Mouse (Mus musculus) ovary, adult 18-20 months (tissue): Measurements from ENCODE around the gene Rpl5.
"Not testable (repeated sequence)": the region's sequence is repeated elsewhere in the genome, so short reads cannot be mapped to it uniquely, and the experiment has no call there.

Source experiments
- DNase-seq: peaks from one replicate; pipeline ENCODE4 v3.0.0; 2022; ENCODE audit warnings: low spot score, mixed read lengths

Rpl5 gene

DNA sequence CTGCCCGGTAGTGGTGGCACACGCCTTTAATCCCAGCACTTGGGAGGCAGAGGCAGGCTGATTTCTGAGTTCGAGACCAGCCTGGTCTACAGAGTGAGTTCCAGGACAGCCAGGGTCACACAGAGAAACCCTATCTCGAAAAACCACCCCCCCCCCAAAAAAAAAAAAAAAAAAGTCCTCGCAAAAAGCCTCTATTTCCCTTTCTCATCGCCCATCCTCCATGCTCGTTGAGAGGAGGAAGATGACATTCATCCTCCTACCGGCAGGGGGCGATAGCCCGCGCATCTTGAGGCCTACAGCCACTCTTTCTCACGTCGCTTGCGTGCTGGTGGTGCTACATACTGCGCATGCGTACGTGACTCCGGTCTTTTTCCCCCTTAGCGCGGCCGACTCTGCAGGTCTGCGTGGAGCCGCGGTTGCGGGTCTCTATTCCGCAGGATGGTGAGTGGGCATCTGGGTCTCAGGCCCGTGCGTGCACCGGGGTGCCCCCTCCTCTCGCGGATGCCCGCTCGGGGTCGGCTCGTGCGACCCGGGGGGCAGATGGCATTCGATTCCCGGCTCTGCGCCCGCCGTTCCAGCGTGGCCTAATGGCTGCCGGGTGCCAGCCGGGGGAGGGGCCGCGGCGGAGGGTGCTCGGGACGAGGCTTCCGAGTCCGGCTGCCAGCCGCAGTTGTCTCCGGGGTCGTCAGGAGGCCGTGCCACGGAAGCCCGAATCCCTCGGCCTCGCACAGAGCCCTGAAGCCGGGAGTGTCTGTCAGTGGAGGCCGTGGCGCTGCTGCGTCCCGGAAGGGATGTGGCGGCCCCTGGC is at the start of gene Rpl5:
Gene Rpl5, plus strand, starts transcription at position 297 of the 808 bp plus-strand sequence.
- peak; percentile 88 for DNase-seq

DNA sequence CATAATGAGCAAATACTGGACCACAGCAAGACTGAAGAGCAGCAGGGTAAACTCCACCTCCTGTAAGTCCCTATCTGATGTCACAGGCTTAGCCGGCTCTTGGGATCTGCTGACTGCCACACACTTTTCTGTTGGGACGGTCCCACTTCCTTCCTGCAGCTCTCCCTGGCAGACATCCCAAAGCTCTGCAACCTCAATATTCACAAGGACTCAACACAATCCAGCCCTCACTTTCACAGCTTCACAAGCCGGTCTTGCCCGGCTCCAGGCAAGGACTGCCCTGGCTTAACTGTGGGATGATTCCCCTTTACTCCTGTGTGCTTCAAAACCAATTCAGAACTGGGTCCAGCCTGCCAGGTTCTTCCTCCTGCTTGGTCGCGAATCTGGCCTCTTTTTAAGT is 46.5 kb upstream of the Rpl5 start:
- no peak for DNase-seq

DNA sequence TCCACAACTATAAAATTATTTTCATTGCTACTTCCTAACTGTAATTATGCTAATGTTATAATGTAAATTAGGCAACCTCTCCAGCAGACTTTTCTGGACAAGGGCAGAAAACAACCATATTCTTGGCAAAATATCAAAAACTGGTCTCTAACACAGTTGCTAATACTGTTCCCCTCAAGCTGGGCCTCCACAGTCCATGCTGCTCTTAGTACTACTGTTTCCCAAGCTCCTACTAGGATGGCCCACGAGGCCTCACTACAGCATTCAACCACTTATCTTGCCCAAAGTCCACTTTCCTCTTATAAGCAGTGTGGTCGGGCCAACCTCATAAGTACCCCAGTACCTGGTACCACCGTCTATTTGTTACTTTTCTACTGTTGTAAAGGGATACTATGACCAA is 45.7 kb upstream of the Rpl5 start:
- no peak for DNase-seq

DNA sequence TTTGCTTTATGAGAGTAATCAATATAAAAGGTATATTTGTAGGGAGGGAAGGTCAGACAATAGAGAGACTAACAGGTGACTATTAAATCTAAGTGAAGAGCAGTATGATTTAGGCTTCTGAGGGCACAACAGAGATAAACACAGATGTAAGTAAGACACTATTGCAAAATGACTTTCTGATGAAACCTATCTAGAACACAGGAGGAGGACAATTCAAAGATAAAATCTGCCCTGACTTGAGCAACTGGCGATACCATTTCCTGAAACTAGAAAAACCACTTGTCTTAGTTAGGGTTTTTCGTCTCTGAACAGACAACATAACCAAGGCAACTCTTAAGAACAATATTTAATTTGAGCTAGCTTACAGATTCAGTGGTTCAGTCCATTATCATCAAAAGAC is 44.8 kb upstream of the Rpl5 start:
- no peak for DNase-seq

DNA sequence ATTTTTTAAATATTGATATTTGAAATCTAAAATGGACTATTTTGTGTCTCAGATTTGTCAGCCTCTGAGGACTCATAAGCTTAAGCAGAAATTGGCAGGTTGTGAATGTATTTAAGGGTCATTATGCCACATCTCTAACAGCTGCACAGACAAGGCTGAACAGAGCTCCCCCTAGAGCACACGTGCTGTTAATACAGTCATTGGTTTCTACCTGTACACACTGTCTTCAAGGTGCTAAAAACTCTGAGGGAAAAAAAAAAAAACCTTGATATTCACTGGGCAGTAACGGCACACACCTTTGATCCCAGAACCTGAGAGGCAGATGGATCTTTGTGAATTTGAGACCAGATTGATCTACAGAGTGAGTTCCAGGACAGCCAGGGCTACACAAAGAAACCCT is 41.3 kb upstream of the Rpl5 start:
- no peak for DNase-seq

DNA sequence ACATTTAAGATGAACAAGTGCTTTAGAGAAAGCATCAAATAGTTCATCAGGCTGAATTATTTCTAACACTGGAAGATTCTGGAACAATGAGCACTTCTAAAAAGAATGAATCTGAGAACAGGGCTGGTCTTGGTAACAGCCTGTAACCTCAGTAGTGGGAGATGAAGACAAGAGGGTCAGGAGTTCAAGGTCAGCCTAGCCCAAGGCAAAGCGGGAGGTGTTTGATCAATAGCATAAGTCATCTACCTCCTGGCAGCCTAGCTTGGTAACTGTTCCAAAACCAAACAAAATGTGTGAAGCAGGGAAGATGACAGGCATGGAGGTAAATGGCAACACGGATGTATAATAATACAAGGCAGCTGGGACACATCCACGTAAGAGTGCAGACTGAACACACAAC is 36.3 kb upstream of the Rpl5 start:
- no peak for DNase-seq

DNA sequence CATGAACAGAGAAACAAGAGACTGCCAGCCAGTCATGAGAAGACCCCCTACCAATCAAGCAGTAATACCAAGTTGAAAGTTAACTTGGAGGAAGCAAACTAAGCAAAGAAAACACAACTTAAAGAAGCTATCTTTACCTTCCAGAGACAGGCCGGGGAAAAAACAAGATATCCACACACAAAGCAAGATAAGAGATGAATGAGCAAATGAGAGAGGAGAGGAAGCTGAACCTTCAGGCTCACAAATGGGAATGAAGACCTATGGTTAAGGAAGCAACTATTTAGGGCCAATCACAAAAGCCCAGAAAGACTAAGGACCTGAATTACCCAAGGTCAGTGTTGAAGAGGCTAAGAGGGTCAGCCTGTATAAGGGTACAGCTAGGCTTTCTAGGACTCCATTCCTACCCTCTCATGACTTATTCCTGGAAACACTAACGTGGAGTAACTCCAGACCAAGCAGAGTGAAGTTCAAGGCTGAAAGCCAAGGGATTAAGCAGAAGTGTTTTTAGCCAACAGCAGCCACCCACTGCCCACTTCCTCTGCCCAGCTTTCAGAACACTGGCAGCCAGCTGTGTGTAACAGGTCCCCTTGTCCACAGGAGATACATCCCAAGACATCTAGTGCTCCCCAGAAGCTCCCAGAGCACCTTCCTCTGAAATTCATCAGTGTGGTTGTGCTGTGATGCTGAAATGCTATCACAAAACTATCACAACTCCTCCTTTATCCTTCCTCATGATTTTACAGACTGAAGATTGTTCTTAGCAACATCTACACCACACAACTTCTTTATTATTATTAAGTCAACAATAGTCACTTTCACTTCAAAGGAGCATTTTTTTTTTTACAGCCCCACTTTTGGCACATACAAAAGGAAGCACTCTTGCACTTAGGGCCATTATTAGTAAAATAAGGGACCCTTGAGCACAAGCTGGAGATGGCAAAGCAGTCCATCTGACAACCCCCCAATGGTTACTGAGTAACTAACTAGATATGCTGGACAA is 33.9 kb upstream of the Rpl5 start:
- peak; percentile 3 for DNase-seq

DNA sequence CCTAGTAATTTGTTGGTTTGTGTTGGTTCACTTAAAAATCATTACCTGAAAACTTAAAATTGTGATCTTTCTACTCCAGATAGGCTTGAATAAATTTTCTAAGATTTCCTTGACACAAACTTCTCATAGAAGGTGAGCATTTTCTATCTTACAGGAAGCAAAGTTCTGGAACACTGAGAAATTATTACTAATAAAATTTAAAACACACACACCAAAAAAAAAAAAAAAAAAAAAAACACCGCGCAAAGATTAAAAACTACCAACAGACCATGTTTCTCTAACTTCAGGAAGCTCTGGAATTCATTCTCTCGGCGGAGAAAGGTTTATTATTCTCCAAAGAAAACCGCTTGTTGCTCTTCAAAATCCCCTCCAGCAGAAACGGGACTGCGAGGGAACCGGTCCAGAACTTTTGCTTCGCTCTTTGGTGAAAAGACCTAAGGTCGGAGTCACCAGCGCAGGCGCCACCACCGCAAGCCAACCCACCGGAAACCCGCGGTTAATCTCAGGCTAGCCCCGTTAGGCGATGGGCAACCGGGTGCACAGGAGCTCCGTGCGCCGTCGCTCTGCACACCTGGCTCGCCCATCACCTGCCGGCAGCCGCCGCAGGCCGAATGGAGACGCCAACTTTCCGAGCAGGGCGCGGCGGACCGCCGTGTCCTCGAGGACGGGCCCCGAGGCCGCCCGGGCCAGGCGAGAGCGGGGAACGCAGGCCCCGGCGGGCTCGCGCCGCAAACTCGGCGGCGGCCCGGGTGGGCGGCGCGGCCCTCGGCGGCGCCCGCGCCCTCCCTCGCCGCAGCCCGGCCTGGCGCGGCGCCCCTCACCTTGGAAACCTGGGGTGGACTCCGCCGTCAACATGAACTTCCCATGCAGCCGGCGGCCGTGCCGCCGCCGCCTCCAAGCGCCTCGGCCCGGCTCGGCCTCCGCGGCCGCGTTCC is 32.1 kb upstream of the Rpl5 start:
- peak; percentile 41 for DNase-seq

DNA sequence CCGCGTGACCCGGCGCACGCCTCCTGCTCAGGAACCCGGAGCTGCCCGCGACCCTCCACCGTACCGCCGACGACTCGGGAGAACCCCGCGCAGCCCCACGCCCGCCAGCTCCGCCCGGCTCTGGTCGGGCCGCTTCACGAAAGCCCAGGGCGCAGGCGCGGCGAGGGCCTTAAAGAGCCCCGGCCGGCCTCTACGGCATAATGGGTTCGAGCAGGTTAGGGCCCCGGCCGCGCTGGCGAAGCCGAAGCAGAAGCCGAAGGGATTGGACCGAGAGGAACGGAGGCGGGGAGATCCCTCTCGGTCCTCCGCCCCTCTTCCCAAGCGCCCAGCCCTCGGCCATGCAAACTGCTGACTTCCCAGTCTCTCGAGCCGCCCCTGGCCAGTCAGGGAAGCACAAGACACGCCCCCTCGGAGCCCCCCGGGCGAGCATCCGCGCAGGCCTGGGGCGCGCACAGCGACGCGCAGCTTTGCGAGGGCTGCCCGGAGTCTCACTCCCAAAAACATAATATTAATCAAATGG is 31.3 kb upstream of the Rpl5 start:
- peak; percentile 95 for DNase-seq

DNA sequence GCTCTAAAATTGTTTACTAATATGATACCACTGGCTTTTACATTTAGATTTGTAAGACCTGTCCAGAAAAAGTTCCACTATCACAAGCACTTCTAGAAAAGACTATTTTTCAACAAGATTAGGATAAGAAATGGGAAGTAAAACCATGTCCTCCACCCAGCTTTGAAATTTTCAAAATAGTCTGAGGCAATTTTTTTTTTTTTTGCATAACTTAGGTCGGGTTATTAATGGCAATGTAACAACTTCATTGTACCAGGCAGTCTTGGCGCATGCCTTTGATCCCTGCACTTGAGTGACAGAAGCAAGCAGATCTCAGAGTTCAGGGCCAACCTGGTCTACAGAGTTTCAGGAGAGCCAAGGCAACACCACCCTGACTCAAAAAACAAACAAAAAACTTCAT is 30.6 kb upstream of the Rpl5 start:
- no peak for DNase-seq

DNA sequence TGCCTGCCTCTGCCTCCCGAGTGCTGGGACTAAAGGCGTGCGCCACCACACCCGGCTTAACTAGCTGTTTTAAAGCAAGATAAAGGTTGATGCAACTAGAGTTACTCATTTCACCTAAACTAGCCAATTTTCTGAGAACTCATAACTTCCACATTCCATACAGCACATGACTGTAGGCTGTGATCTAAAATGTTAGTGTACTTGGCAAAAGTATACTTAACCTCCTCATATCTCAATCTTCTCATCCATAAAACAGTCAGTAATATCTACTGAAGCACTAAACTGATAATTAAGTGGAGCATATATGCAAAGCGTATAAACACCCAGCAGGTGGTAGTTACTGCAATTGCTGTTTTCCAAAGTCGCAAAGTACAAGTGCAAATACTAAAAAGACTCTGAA is 27.0 kb upstream of the Rpl5 start:
- DNase-seq: no peak

DNA sequence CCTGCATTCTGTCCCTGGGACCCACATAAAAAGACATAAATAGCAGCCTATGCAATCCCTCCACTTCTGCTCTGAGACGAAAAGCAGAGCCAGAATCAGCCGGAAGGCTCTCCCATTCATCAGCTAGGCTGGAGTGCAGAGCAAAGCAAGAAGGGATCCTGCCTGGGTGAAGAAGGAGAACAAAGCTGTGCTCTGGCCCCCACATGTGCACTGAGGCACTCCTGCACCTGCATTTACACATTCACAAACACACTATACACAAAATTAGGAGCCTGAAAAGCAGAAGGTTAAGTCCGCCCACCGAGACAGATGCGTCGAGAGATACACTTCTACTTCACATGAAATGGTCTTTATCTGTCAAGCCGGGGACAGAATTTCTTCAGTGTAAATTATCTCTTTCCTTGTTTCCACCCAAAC is 26.4 kb upstream of the Rpl5 start:
- no peak for DNase-seq

DNA sequence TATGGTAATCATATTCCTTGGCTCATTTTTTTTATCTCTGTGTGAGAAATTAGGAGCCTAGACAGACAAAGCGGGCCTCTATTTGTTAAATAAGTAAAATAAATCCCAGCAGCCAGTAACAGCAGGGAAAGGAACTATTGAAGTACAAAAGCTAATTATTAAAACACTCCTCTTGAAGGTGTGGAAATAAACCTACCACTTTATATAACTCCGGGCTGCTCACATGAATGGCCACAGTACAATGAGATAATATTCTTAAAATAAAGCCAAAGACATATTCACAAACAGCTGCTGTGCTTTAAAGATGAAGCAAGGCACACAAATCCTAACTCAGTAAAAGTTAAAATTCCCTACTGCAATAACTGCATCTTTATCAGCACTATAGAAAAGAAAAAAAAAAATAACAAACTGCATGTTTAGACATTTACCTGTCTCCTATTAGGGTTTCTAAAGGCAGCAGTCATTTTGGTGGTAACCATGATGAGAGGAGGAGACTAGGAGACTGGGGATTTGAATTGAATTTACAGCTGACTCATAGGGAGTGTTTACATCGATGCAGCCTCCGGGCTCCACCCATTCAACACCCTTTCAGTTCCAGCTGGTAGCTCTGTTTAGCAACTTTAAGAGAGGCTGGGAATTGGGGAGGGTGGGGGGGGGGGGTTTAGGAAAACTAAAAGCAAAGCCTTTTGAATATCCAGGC is 25.6 kb upstream of the Rpl5 start, which contains the start of gene Evi5:
Gene Evi5, minus strand, starts transcription at position 547 of the 700 bp plus-strand sequence.
- DNase-seq: no peak

DNA sequence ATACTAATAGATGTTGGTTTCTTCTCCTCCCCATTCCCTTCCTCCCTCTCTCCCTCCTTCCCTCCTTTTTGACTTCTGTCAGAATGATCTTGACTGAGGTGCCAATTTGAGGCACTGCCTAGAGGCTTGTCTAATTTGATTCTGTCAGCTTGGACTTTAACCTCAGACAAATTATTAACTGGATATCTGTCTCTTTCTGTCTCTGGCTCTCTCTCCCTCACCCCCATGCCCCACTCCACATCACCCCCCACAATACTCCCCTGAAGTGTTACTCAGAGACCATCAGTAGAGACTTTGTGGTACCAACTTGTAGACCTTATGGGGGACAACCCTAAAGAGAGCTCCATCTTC is 25.1 kb upstream of the Rpl5 start:
- DNase-seq: no peak

DNA sequence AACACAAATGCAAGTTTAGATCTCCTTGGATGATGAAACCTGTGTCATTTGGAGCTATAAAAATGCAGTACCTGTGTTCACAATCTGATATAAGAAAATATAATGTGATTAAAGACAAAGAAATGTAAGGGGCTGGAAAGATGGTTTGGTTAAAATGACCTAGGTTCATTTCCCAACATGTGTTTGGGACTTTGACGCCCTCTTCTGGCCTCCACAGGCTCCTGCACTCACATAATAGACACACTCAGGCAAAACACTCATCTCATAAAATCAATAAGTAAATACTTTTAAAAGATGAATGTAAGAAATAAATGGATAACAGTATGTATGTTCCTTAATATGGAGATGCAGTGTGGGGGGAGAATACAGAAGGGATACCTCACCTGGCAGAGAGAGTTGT is 23.2 kb upstream of the Rpl5 start:
- no peak for DNase-seq

DNA sequence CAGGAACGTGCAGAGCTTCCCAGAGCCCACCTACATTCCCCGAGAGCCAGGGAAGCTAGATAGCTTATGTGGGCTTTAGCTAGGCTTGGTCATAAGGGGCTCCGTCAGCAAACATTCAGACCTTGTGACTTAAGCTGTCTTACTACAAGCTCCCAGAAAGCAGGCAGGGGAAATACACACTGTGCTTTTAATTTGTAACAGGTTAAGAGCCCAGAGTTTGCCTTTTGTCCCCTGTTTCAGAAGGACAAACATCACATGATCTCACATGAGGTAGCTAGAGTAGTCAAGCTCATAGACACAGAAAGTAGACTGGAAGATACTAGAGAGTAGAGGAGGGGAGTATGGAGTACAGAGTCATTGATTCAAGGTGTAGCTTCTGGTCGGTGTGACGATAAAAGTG is 19.6 kb upstream of the Rpl5 start:
- DNase-seq: no peak

DNA sequence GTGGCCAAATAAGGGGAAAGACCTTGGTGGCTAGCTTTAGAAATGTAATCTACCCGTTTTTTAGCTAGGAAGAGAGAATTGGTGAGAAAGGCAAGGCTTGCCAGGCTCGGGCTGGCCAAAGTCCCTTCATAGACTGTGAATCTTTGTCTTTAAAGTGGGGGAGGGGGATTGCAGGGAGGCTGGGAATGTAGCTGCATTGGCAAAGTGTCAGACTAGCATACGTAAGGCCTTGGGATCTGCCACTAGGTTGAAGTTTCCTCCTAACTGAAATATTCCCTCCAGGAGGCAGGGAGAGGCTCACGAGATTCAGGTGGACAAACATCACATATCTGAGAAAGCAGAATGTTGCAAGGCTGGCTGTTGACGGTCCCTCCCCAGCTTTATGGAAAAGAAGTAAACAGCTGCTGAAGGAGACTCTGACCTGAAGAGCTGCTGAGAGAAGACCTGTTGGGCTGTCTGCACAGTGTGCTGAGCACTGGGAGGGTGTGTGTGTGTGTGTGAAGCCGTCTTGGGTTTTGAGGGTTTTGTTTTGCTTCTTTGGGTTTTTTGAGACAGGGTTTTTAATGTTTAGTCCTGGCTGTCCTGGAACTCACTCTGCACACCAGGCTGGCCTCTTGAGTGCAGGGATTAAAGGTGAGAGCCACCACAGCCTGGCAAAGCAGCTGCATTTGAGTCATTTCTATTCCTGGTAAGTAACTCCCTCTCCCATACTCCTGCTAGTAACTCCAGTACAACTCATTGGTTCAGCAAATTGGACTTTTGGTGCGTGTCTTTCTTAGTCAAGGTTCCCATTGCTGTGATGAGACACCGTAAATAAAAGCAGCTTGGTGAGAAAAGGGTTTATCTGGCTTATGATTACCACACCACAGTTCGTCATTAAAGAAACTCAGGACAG is 10.1 kb upstream of the Rpl5 start:
- DNase-seq: no peak

DNA sequence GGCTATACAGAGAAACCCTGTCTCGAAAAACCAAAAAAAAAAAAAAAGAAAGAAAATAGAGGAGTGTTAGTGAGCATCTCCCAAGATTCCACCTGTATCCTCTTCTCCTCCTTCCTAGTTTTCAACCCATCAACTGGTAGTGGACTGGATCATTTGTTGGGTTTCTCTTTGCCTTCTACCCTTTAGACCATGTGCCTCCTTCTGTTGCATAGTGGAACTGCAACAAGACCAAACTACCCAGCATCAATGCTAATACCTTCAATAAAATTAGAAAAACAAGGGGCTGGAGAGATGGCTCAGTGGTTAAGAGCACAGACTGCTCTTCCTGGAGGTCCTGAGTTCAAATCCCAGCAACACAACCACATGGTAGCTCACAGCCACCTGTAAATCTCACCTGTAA is 8.8 kb upstream of the Rpl5 start:
- DNase-seq: not testable (repeated sequence)

DNA sequence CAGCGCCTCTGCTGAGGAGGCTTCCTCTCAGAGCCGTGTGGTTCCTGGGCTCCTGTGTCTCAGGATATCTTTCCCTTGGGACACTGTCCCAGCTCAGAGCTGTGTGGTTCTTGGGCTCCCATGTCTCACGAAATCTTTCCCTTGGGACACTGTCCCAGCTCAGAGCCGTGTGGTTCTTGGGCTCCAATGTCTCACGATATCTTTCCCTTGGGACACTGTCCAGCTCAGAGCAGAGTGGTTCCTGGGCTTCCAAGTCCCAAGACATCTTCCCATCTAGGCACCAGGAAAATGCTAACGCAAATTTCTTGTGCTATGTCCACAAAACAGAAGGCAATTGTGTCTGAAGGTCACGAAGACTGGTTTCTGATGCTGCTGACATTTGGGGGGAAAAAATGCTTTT is 5.6 kb upstream of the Rpl5 start:
- no peak for DNase-seq

DNA sequence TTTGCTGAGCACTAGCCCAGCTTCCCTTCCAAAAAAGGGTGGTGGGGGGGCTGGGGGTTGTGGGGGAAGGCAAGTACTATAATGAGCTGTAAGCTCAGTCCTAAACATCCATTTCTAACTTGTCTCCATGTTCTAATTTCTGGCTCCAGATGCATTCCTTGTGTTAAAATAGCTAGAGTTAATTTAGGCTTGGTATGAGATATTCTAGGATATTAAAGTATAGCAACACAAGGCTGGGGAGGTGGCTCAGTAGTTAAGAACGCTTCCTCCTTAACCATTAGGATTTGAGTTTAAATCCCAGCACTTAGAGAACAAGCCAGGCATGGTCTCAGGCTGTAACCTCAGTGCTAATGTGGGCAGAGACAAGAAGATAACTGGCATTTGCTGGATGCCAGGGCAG is 4.0 kb upstream of the Rpl5 start:
- DNase-seq: no peak
